Mouse (Mus musculus) kidney, postnatal 4 days (tissue): ENCODE data around the gene Zbtb21.

Experiments used
- DNase-seq, 2 experiments: peaks; one replicate each; pipeline ENCODE4 v3.0.0; 2021; ENCODE audit warnings: mixed read lengths in 2 of 2

Zbtb21 gene

GRCm38 (mm10) chr16:97941844-97942243, 20.6 kb downstream of the Zbtb21 start:
- no peak for DNase-seq

- DNase-seq, result no peak
Measured at GRCm38 (mm10) chr16:97940471-97940973, 21.9 kb downstream of the Zbtb21 start.

- DNase-seq, result no peak
Measured at GRCm38 (mm10) chr16:97935815-97936214, 26.6 kb downstream of the Zbtb21 start.

GRCm38 (mm10) chr16:97930231-97930630, 32.2 kb downstream of the Zbtb21 start:
- no peak for DNase-seq

GRCm38 (mm10) chr16:97929520-97929919, 32.9 kb downstream of the Zbtb21 start:
- DNase-seq, result peak in 1 of 2 experiments; percentile 8

- DNase-seq, result no peak
Measured at GRCm38 (mm10) chr16:97927331-97927938, 35.0 kb downstream of the Zbtb21 start.

GRCm38 (mm10) chr16:97926381-97926780, 36.0 kb downstream of the Zbtb21 start:
- DNase-seq, result no peak

GRCm38 (mm10) chr16:97925760-97926159, 36.7 kb downstream of the Zbtb21 start:
- DNase-seq, result no peak

GRCm38 (mm10) chr16:97923700-97924099, 38.7 kb downstream of the Zbtb21 start:
- no peak for DNase-seq

- no peak for DNase-seq
Measured at GRCm38 (mm10) chr16:97922779-97923126, 39.7 kb downstream of the Zbtb21 start.

GRCm38 (mm10) chr16:97921961-97922778, 40.3 kb downstream of the Zbtb21 start:
- peak; percentile 90 to 93 for DNase-seq

- peak in 1 of 2 experiments; percentile 3 for DNase-seq
Measured at GRCm38 (mm10) chr16:97920621-97921020, 41.8 kb downstream of the Zbtb21 start.

- DNase-seq, result no peak
Measured at GRCm38 (mm10) chr16:97919793-97920192, 42.6 kb downstream of the Zbtb21 start.

- no peak for DNase-seq
Measured at GRCm38 (mm10) chr16:97912873-97913272, 49.5 kb downstream of the Zbtb21 start.

- DNase-seq, result no peak
Measured at GRCm38 (mm10) chr16:97909356-97909755, 53.1 kb downstream of the Zbtb21 start.

- no peak for DNase-seq
Measured at GRCm38 (mm10) chr16:97907496-97907895, 54.9 kb downstream of the Zbtb21 start.

- DNase-seq, result no peak
Measured at GRCm38 (mm10) chr16:97906337-97906736, 56.1 kb downstream of the Zbtb21 start.

- no peak for DNase-seq
Measured at GRCm38 (mm10) chr16:97905449-97905991, 56.9 kb downstream of the Zbtb21 start.

- DNase-seq, result no peak
Measured at GRCm38 (mm10) chr16:97904035-97904434, 58.4 kb downstream of the Zbtb21 start.

GRCm38 (mm10) chr16:97897346-97898024, 64.9 kb downstream of the Zbtb21 start:
- peak; percentile 43 to 58 for DNase-seq
